8 mouse cellular contexts compared by ENCODE assay signal in the genomic region with DNA sequence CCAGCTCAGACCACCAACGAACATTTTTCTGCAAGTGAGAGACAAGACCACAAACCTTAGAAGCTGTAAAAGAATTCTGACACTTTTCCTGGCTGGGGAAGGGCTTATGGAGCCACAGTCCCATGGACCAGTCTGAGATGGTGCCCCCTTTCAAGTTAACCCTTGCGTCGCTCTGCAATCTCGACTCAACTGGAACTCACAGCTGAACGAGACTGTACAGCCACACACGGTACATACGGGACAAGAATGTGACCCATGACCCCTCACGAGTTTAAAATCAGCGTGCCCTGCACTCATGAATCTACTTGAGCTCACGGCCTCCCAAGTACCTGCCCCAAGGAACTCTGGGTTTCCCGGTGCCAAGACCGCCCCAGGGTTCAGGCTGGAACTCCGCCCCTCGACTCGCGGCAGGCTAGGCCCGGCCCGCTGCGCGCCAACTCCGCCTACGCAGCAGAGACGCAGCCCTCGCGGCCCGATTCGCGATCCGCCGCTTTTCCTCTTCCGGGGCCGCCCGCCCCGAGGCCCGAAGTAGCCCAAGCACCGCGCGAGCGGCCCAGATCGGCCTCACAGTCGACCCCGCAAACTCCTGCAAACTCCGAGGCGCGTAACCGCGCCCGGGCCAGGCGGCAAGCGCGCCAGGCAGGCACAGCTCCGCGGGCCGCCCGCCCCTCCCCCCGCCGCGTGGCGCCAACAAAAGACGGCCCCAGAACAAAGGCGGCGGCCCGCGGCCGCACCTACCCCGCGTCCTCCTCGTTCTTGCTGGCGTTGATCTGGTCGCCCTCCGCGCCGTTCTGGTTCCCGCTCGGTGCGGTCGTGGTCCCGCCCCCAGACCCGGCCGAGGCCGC. TPM values are rescaled to one million over a fixed set of nuclear protein-coding genes. Genes with fewer than 3 reads are reported as not detected.
DNase-seq lines count a peak whose midpoint lies in the region; ATAC-seq lines count a peak whose summit lies in the region.

No protein-coding gene starts in this region.

- intact Hi-C loops in left cerebral cortex, postnatal 25 days (cut with DNase I), result loop anchor here (5.0 kb wide), 1 partner anchor 611 kb away; no protein-coding TSS in a partner anchor

- DNase-seq in gastrocnemius, adult 8-10 months (ENCODE audit: low spot score in 2 of 2), result peak; percentile 81 to 85
- peak; percentile 92 for DNase-seq in induced T-regulatory cell, adult 2 months (ENCODE audit: low read depth)
- DNase-seq in left cerebral cortex, postnatal 25 days (ENCODE audit: low spot score in 2 of 2), result peak; percentile 72 to 82
- peak; percentile 85 for DNase-seq in mesoderm, embryonic 11.5 days (ENCODE audit: low read depth, low spot score)
- DNase-seq in right cerebral cortex, postnatal 36 days (ENCODE audit: low spot score in 2 of 2), result peak; percentile 63 to 73
- DNase-seq in yolk sac, embryonic 10.5 days (ENCODE audit: low spot score), result peak; percentile 84

- peak; percentile 74 for ATAC-seq in activated CD4-positive, CD25-positive, alpha-beta regulatory T cell, adult 4 months
- ATAC-seq in common myeloid progenitor, adult 5-6 weeks (replicated peaks; ENCODE audit: low read depth, poor library complexity, severe bottlenecking), result peak; percentile 27

RNA-seq across cellular contexts. Expression of a gene that starts 0.8 kb away (rescaled TPM):
- 10 to 100 TPM; 39.0 to 43.1 TPM for polyA plus RNA-seq in activated CD4-positive, CD25-positive, alpha-beta regulatory T cell, adult 4 months (2017; shearing (Covaris generic))
- 1,082 and 1,177 TPM in 2 replicates for total RNA-seq in common myeloid progenitor, adult 5-6 weeks (2017)
- 100 to 1,000 TPM in 2 of 4 experiments, 10 to 100 TPM in 2; 91.0 to 116 (median 101) TPM for total RNA-seq in gastrocnemius, adult 8-10 months (2022)
- total RNA-seq in left cerebral cortex, postnatal 25 days (2021), result 100 to 1,000 TPM; 116 to 129 TPM

RNA-seq across cellular contexts. Expression of a gene that starts 13.7 kb away (rescaled TPM):
- 100 to 1,000 TPM; 128 to 145 TPM for polyA plus RNA-seq in activated CD4-positive, CD25-positive, alpha-beta regulatory T cell, adult 4 months (2017; shearing (Covaris generic))
- total RNA-seq in common myeloid progenitor, adult 5-6 weeks (2017), result 115 and 170 TPM in 2 replicates
- 10 to 100 TPM; 23.0 to 28.1 (median 25.8) TPM for total RNA-seq in gastrocnemius, adult 8-10 months (2022)
- 10 to 100 TPM; 39.3 to 47.6 TPM for total RNA-seq in left cerebral cortex, postnatal 25 days (2021)

RNA-seq across cellular contexts. Expression of a gene that starts 21.3 kb away (rescaled TPM):
- 10 to 100 TPM; 23.9 to 29.7 TPM for polyA plus RNA-seq in activated CD4-positive, CD25-positive, alpha-beta regulatory T cell, adult 4 months (2017; shearing (Covaris generic))
- 16.1 and 21.2 TPM in 2 replicates for total RNA-seq in common myeloid progenitor, adult 5-6 weeks (2017)
- 10 to 100 TPM in 3 of 4 experiments, 1 to 10 TPM in 1; 9.4 to 13.5 (median 12.8) TPM for total RNA-seq in gastrocnemius, adult 8-10 months (2022)
- 1 to 10 TPM; 5.7 to 8.4 TPM for total RNA-seq in left cerebral cortex, postnatal 25 days (2021)

RNA-seq across cellular contexts. Expression of a gene that starts 29.9 kb away (rescaled TPM):
- polyA plus RNA-seq in activated CD4-positive, CD25-positive, alpha-beta regulatory T cell, adult 4 months (2017; shearing (Covaris generic)), result 10 to 100 TPM; 33.3 to 38.6 TPM
- 15.5 and 15.8 TPM in 2 replicates for total RNA-seq in common myeloid progenitor, adult 5-6 weeks (2017)
- total RNA-seq in gastrocnemius, adult 8-10 months (2022), result 10 to 100 TPM; 10.5 to 13.0 (median 12.3) TPM
- total RNA-seq in left cerebral cortex, postnatal 25 days (2021), result 10 to 100 TPM; 55.0 to 60.7 TPM

RNA-seq across cellular contexts. Expression of a gene that starts 44.8 kb away (rescaled TPM):
- 1 to 10 TPM; 1.7 to 2.1 TPM for polyA plus RNA-seq in activated CD4-positive, CD25-positive, alpha-beta regulatory T cell, adult 4 months (2017; shearing (Covaris generic))
- total RNA-seq in common myeloid progenitor, adult 5-6 weeks (2017), result 4.3 and 4.6 TPM in 2 replicates
- 1 to 10 TPM; 2.0 to 3.1 (median 2.5) TPM for total RNA-seq in gastrocnemius, adult 8-10 months (2022)
- 10 to 100 TPM in 1 of 2 experiments, 1 to 10 TPM in 1; 10.0 to 10.8 TPM for total RNA-seq in left cerebral cortex, postnatal 25 days (2021)

Comparison
In these comparisons a context has a peak if more than half of its experiments do, and no peak if none do; other contexts are left out.
1. Peak in every context shown above with its lines: DNase-seq and ATAC-seq.